Mouse (Mus musculus) liver, embryonic 13.5 days (tissue): ENCODE data around the gene Bcl11b. TPM values are rescaled to one million over a fixed set of nuclear protein-coding genes. Genes with fewer than 3 reads are reported as not detected.
A peak's percentile ranks its signal among the peaks of the same experiment; 100 is the strongest.

ENCODE experiments used
- ATAC-seq: fragments of 200-750 bp; cut with Nextera tagmentation; 2 replicates; pipeline ENCODE4 v1.8.0; 2017; ENCODE audit warnings: low read depth, mild to moderate bottlenecking, moderate number of reproducible peaks, moderate library complexity
- DNase-seq: peaks from one replicate; pipeline ENCODE4 v3.0.0; 2022
- H3K27ac ChIP-seq: fragments of 300-500 bp; sonication (generic); 2 replicates; pipeline ENCODE4 v1.5.1; 2015; ENCODE audit warnings: moderate library complexity, mild to moderate bottlenecking, inconsistent platforms
- H3K27me3 ChIP-seq: fragments of 300-500 bp; sonication (generic); 2 replicates; pipeline ENCODE4 v1.6.1; 2015; ENCODE audit warnings: mild to moderate bottlenecking, inconsistent platforms
- H3K36me3 ChIP-seq: fragments of 300-500 bp; sonication (generic); 2 replicates; pipeline ENCODE4 v1.6.1; 2015; ENCODE audit warnings: mild to moderate bottlenecking, inconsistent platforms
- H3K4me1 ChIP-seq: fragments of 300-500 bp; sonication (generic); replicated peaks from 2 replicates; pipeline ENCODE4 v1.6.1; 2015; ENCODE audit warnings: inconsistent platforms
- H3K4me2 ChIP-seq: fragments of 300-500 bp; sonication (generic); 2 replicates; pipeline ENCODE4 v1.6.1; 2015; ENCODE audit warnings: inconsistent platforms, mild to moderate bottlenecking, moderate library complexity
- H3K4me3 ChIP-seq: fragments of 300-500 bp; sonication (generic); replicated peaks from 2 replicates; pipeline ENCODE4 v1.5.1; 2015; ENCODE audit warnings: mild to moderate bottlenecking, inconsistent platforms
- H3K9ac ChIP-seq: fragments of 300-500 bp; sonication (generic); 2 replicates; pipeline ENCODE4 v1.6.1; 2015; ENCODE audit warnings: mild to moderate bottlenecking, inconsistent platforms
- H3K9me3 ChIP-seq: fragments of 300-500 bp; sonication (generic); replicated peaks from 2 replicates; pipeline ENCODE4 v1.6.1; 2016; ENCODE audit warnings: inconsistent platforms
- WGBS: fragments of 180-500 bp; shearing (Covaris S2); methylation state at CpG from one replicate; pipeline ENCODE4 v1.1.7; 2015; ENCODE audit not compliant: insufficient replicate concordance; 5-methylcytosine and 5-hydroxymethylcytosine counted together
- polyA plus RNA-seq: library from polyadenylated mRNA; unstranded; fragments of >200 nt; fragmentation: Nextera tagmentation; extraction: Ambion mirVana; gene quantifications from 2 replicates; pipeline ENCODE4 v1.2.1, GENCODE M21; 2015

The Bcl11b gene
- polyA plus RNA-seq, 1 experiment from 2014 or later, result 0.08 TPM

DNA sequence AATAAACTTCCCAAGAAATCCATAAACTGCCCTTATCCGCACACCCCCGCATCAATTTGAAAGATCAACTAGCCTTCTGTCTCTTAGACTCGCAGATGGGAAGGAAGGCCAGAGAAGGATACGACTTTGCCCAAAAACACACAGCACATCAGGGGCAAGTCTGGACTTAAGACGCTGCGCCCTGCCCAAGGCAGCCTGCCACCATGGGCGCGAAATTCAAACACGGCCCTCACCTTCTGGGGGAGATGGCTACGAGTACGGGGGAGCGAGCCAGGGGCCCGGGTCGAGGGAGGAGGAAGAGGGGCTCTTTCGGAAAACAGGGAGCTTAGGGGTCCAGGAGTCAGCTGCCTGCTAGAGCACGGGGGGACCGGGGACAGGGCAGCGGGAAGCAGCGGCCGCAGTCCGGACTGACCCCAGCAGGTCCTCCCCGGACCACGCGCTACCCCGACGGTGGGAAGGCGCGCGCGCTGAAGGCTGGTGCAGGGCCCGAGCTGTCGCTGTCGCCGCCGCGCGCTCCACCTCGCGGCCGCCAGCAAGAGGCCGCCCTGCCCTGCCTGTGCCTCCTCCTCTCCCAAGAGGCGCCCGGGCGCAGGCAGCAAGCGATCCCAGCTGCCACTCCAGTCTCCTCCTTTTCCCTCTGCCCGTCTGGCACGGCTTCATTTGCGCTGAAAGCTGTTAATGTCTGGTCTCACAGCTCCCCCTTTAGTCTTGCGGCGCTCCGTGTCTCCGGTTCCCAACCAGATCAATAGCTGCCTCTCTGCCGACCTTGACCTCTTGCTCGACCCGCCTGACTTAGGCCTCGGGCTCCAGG is 2.6 kb upstream of the Bcl11b start:
- DNase-seq (no peak), ATAC-seq (no peak; the same call in 1 of the 2 replicates)
- no peak overlapping the region for H3K9ac ChIP-seq
- H3K4me3 ChIP-seq, result peak overlapping the region; percentile 26
- WGBS, result 2% methylated on average over 49 of the region's 56 CpGs
- peaks cover 81% of the 10 kb centered on the region for H3K27me3 ChIP-seq
- H3K9me3 ChIP-seq, result no peaks in the 10 kb centered on the region
- H3K27ac ChIP-seq, result no peak overlapping the region
- peak overlapping the region; percentile 68 for H3K4me2 ChIP-seq
- H3K4me1 ChIP-seq, result peaks cover 15% of the 10 kb centered on the region; the same call in 1 of the 2 replicates
- no peaks in the 10 kb centered on the region for H3K36me3 ChIP-seq

DNA sequence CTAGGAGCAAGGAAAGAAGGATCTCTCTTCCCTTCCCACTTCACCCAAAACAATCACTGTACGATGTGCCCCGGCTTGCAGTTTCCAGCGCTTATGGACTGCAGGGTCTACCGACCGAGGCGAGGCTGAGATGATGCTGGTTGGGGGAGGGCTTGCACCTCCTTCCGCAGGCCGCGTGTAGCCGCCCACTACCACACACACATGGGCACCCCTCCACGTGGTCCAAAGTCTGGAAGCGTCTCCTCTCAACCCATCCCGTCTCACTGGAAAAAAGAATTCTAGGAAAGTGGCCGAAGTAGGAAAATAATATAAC is 2.0 kb upstream of the Bcl11b start:
- DNase-seq, result no peak
- no peak overlapping the region for H3K9ac ChIP-seq
- 3% methylated on average over 14 of the region's 14 CpGs for WGBS
- ATAC-seq, result no peak
- H3K4me3 ChIP-seq, result 0 out of 2 replicates have a peak overlapping the region, but pooled peaks have one; percentile 16
- H3K4me2 ChIP-seq, result peak overlapping the region; percentile 68
- H3K27ac ChIP-seq, result no peak overlapping the region
- H3K9me3 ChIP-seq, result no peaks in the 10 kb centered on the region
- H3K27me3 ChIP-seq, result peaks cover 87% of the 10 kb centered on the region
- peaks cover 15% of the 10 kb centered on the region; the same call in 1 of the 2 replicates for H3K4me1 ChIP-seq
- no peaks in the 10 kb centered on the region for H3K36me3 ChIP-seq

DNA sequence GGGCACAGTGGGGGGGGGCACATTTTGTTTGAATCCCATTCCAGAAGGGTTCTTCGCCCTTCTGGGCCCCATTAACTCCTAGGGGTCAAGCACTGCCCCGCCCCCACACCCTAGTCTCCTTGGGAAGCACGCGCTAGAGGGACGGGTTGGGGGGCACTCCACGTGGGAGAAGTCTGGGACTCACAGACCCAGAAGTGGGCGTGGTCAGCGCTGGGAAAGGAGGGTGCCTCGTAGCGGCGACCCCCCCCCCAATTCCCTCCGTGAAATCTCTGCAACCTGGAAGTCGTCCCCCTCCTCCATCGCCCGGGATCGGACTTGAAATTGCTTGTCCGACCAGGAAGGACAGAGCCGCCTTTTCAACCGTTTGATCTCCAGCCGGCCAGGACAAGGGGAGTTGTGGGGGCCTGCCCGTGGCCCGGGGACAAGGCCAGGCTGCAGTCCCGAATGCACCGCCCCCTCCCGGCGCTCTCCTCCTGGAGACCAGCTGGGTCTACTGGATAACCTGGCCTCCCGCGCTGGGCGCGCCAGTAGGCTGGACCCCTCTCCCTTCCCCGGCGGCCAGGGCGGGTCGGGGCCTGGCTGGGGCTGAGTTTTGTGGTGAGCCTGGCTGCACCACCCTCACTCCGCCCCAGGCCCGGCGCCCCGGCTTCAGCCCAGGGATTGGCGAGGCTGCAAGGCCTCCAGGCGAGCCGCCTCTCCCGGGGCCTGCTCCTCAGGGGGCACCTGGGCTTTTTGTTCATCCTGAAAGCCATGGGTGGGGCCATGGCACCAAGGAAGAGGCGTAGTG is 1.5 kb upstream of the Bcl11b start:
- 1% methylated on average over 39 of the region's 43 CpGs for WGBS
- Histone ChIP-seq H3K4me3 (peak overlapping the region; percentile 16; the same call in 1 of the 2 replicates), H3K9me3 (no peaks in the 10 kb centered on the region), H3K4me1 (peaks cover 15% of the 10 kb centered on the region; the same call in 1 of the 2 replicates), H3K36me3 (no peaks in the 10 kb centered on the region), H3K4me2 (peak overlapping the region; percentile 68), H3K27ac (no peak overlapping the region), H3K9ac (no peak overlapping the region), H3K27me3 (peaks cover 92% of the 10 kb centered on the region)
- DNase-seq (no peak), ATAC-seq (no peak)

DNA sequence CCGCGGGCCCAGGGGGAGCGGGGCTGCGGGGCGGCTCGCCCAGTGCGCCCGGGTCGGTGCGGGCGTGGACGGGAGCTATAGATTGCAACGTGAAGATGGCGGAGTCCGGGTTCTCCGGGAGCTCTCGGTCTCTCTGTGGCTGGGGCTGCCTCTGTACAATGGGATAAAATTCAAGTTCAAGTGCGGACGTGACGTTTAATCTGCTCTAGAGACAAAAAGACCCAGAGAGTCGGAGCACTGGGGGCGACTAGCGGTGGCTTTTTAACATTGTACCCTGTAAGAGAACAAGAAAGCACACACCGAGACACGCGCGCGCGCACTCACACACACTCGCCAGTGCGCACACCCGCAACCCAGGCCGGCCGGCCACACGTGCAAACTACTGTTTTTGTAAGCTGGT is 526 bp upstream of the Bcl11b start:
- H3K27me3 ChIP-seq, result peaks cover 95% of the 10 kb centered on the region
- ATAC-seq (no peak), DNase-seq (no peak)
- H3K36me3 ChIP-seq, result no peaks in the 10 kb centered on the region
- 1% methylated on average over 35 of the region's 35 CpGs for WGBS
- no peak overlapping the region for H3K27ac ChIP-seq
- H3K4me3 ChIP-seq, result peak overlapping the region; percentile 51
- H3K9ac ChIP-seq, result no peak overlapping the region
- peak overlapping the region; percentile 68 for H3K4me2 ChIP-seq
- H3K9me3 ChIP-seq, result no peaks in the 10 kb centered on the region
- H3K4me1 ChIP-seq, result peaks cover 15% of the 10 kb centered on the region; the same call in 1 of the 2 replicates

DNA sequence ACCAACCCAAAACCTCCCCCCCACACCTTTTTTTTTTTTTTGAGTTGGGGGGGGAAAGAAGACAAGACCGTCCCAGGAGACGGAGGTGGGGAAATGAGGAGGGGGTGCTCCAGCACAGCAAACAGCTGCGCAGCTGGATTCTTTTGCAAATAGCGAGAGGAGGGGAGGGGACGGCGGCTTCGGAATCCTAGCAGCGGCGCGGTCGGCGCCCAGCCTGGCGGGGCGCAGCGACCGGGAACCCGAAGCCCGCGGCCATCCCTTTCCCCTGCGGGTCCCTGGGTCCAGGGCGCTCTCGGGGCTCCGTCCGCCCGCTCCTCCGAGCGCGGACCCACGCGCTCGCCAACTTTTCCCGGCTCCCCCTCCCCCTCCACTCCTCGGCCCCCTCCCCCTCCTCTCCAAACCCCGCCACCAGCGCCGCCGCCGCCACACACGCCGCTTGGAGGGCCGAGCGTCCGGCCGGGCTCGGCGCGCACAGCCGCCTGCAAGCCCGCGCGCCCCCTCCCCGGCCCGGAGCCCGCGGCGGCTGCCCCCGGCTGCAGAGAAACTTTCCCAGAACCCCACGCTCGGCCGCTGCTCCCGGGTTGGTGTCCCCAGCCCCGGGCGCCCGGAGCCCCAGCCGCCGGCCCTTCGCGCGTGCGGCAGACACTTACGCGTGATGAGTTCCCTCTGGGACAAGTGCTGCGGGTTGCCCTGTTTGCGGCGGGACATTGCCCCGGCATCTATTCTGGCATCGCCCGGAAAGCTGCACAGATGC is 789 bp downstream of the Bcl11b start:
- peaks cover 15% of the 10 kb centered on the region; the same call in 1 of the 2 replicates for H3K4me1 ChIP-seq
- no peak overlapping the region for H3K9ac ChIP-seq
- no peak for DNase-seq

DNA sequence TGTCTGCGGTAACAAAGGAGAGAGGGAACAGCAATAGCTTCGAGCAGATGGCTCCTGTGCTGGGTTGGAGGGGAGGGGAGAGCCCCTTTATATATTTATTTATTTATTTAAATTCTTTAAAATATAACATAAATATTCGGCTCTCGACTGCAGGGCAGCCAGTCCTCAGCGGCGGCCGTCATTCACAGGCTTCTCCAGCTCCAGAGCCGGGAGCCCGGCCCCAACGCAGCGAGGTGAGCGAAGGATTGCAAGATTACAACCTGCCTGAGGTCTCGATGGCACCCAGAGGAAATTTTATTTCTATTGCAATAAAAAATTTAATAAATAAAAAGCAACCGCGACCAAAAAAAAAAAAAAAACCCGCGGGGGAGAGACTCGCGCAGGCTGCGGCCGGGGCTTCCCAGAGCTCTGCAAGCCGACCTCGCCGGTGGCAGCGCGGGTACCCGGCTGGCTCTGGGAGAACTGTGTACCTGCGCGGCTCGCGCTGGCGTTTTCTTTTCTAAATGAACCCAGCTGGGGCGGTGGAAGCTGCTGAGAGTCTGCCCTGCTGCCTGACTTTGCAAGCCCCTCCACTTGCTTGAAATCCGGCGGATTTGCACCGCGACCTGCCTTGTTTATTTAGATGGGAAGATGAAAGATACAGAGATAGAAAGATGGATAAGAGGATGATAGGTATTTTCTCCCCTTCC is 1.6 kb downstream of the Bcl11b start:
- H3K9me3 ChIP-seq, result no peaks in the 10 kb centered on the region
- no peak overlapping the region for H3K9ac ChIP-seq
- 4% methylated on average over 37 of the region's 37 CpGs for WGBS
- no peak overlapping the region for H3K27ac ChIP-seq
- peaks cover 99% of the 10 kb centered on the region for H3K27me3 ChIP-seq
- DNase-seq (no peak), ATAC-seq (no peak)
- H3K4me2 ChIP-seq, result peak overlapping the region; percentile 26
- no peak overlapping the region for H3K4me3 ChIP-seq
- H3K4me1 ChIP-seq, result peaks cover 14% of the 10 kb centered on the region; the same call in 1 of the 2 replicates
- no peaks in the 10 kb centered on the region for H3K36me3 ChIP-seq

More for the DNA sequence above, 789 bp downstream of the Bcl11b start:
- peak overlapping the region; percentile 51 for H3K4me3 ChIP-seq
- peaks cover 100% of the 10 kb centered on the region for H3K27me3 ChIP-seq
- H3K9me3 ChIP-seq, result no peaks in the 10 kb centered on the region
- peak overlapping the region; percentile 68 for H3K4me2 ChIP-seq
- no peak overlapping the region for H3K27ac ChIP-seq
- no peak for ATAC-seq
- under 1% methylated on average over 60 of the region's 78 CpGs for WGBS
- H3K36me3 ChIP-seq, result no peaks in the 10 kb centered on the region

DNA sequence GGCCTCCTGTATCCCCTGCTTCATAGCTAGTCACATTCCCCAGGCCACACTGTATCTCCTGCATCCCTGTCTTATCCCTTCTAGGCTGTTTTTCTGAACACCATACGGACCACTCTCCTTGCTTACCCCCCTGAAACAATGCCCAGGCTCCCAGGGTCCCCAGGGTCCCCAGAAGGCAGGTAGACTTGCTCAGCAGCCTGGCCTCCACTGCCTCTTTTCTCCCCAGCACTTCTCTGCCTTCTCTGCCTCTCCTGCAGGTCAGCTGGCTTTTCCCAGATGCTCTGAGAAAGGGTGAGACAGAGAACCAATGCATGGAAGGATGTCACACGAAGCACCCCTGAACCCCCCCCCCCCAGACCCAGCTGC is 2.7 kb downstream of the Bcl11b start:
- Histone ChIP-seq H3K4me2 (no peak overlapping the region), H3K9me3 (no peaks in the 10 kb centered on the region), H3K36me3 (no peaks in the 10 kb centered on the region), H3K27ac (no peak overlapping the region), H3K27me3 (peaks cover 90% of the 10 kb centered on the region), H3K4me1 (peaks cover 10% of the 10 kb centered on the region; the same call in 1 of the 2 replicates), H3K9ac (no peak overlapping the region), H3K4me3 (no peak overlapping the region)
- ATAC-seq (no peak), DNase-seq (no peak)
- 15% methylated on average over 2 of the region's 2 CpGs for WGBS

DNA sequence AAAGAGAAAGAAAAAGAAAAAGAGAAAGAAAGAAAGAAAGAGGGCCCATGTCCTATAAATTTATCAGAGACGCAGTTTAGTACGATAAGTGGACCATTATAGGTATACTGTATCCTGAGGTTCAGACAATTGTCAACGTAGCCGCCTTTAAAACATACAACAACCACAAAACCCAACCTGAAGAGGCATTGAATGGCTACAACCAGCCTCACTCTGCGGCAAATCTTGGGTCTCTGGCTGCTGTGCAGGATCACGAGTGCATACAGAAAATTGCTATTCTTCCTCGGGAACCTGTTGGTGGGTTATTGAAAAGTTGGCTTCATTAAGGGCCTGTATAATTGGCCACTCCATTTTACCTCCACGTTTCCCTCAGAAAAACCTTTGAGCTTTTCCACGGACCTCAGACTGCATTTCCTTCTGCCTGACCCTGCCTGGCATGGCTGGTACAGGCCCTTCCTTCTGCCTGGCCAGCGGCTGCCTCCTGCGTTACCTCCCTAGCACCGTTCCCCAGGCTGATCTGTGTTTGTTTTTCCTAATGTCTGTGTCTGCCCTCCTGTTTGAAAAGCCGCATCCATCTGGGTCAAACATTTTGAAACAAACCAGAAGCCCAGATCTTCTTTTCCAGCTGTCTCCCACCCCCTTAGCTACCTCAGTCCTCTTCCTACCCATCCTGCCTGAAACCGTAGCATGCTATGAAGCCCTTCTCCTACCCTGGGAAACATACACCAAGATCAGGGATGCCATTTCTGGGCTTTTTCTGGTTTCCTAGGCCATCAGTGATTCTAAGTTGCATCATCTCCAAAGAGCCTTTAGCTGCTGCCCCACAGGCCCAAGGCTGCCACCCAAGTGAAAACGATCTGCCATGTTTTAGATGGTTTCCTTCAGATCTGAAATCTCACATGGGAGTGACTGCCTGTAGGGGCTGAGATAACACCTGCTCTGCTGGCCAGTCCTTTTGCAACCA is 3.4 kb downstream of the Bcl11b start:
- WGBS, result 51% methylated on average over 15 of the region's 15 CpGs
- Histone ChIP-seq H3K27me3 (peaks cover 83% of the 10 kb centered on the region), H3K9ac (no peak overlapping the region), H3K4me3 (no peak overlapping the region), H3K27ac (no peak overlapping the region), H3K9me3 (no peaks in the 10 kb centered on the region), H3K4me1 (peaks cover 7% of the 10 kb centered on the region; the same call in 1 of the 2 replicates), H3K4me2 (no peak overlapping the region), H3K36me3 (no peaks in the 10 kb centered on the region)
- DNase-seq, result no peak
- ATAC-seq, result no peak

DNA sequence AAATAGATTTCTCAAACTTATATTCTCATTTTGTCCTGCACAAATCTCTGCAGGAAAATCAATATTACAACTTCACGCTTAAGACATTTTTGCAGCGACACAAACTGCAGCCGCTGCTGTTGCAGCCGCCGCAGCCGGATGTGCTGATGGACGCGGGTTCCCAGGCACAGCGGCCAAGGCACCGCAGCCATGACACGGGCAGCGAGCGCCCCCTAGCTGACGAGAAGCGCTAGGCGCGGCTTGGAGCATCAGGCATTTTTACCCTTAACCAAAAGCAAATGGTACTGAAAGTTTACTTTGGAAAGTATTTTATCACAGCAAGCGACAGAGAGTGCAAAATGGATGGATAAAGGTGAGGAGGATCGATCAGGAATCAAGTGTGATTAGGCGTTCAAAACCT is 4.7 kb downstream of the Bcl11b start:
- H3K4me3 ChIP-seq, result no peak overlapping the region

DNA sequence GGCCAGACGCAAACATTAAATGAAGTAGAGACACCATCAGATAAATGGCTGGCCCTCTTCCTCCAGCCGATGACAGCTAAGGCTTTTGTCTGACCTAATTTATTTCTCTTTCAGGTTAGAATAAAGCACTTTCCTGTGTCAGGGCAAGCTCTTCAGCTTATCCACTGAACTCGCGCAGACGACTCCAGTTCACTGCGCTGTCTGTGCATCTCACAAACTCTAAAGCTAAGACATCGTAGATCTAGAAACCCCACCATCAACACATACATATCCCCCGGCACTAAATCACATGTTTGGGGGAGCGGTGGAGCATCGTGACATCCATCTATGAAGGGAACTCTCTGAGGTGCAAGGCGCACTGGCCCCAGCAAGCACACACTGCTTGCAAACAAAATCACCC is 5.5 kb downstream of the Bcl11b start:
- no peaks in the 10 kb centered on the region for H3K9me3 ChIP-seq

More for the DNA sequence above, 4.7 kb downstream of the Bcl11b start:
- H3K9ac ChIP-seq, result no peak overlapping the region
- H3K4me2 ChIP-seq, result no peak overlapping the region
- H3K36me3 ChIP-seq, result no peaks in the 10 kb centered on the region
- ATAC-seq, result no peak
- 2% methylated on average over 20 of the region's 20 CpGs for WGBS
- H3K4me1 ChIP-seq, result 0 out of 2 replicates have a peak, but pooled peaks cover 2% of the 10 kb centered on the region
- H3K9me3 ChIP-seq, result no peaks in the 10 kb centered on the region
- H3K27ac ChIP-seq, result no peak overlapping the region
- H3K27me3 ChIP-seq, result peaks cover 70% of the 10 kb centered on the region
- peak; percentile 17 for DNase-seq

More for the DNA sequence above, 5.5 kb downstream of the Bcl11b start:
- DNase-seq (no peak), ATAC-seq (no peak)
- WGBS, result 63% methylated on average over 11 of the region's 11 CpGs
- no peak overlapping the region for H3K4me2 ChIP-seq
- no peak overlapping the region for H3K27ac ChIP-seq
- H3K4me1 ChIP-seq, result 0 out of 2 replicates have a peak, but pooled peaks cover 2% of the 10 kb centered on the region
- no peak overlapping the region for H3K9ac ChIP-seq
- no peak overlapping the region for H3K4me3 ChIP-seq
- no peaks in the 10 kb centered on the region for H3K36me3 ChIP-seq
- H3K27me3 ChIP-seq, result peaks cover 62% of the 10 kb centered on the region
